Mouse (Mus musculus): ENCODE measurements around the gene Hoxb3. TPM values are rescaled to one million over a fixed set of nuclear protein-coding genes. Genes with fewer than 3 reads are reported as not detected.

Hoxb3 gene
- total RNA-seq, 2 experiments from 2014 or later, result not detected

DNA sequence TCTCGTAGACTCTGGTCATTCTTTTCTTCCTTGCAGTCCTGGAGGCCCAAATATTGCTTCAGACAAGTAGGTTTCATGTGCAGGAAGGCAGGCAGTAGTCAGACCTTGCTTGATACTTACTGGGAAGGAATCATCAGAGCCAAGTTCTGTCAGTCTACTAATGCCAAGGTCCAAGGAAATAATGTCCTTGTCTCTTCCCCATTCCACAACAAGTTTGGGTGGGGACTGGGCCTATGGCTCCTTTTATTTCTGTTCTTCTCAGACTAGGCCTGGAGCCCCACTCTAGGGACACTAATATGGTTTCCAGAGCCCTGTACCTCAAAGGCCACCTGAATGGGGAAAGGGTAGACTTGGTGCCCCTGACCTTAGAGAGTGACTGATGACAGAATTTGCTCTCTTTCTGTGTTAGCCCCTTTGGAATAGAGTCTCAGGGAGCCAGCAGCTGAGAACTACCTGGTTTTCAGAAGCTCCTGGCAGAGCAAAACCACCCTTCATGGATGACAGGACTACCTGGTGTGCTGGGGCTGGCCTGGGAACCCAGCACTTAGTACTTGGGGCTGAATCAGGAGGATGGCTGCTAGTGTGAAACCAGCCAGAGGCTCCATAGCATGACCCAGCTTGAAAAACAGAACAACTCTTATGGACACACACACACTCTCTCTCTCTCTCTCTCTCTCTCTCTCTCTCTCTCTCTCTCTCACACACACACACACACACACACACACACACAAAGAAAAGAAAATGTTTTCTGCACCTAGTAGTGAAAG, 34.5 kb upstream of the Hoxb3 start:
- DNase-seq (ENCODE audit: low spot score in 2 of 2), result no peak

DNA sequence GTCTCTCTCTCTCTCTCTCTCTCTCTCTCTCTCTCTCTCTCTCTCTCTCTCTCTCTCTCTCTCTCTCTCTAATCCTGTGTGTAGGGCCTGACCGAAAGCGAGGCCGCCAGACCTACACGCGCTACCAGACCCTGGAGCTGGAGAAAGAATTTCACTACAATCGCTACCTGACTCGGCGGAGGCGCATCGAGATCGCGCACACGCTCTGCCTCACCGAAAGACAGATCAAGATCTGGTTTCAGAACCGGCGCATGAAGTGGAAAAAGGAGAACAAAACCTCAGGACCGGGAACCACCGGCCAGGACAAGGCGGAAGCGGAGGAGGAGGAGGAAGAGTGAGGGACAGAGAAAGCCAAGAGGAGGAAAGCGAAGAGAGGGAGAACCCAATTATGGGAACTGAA, 33.8 kb upstream of the Hoxb3 start:
- no peak for DNase-seq (ENCODE audit: low spot score in 2 of 2)

DNA sequence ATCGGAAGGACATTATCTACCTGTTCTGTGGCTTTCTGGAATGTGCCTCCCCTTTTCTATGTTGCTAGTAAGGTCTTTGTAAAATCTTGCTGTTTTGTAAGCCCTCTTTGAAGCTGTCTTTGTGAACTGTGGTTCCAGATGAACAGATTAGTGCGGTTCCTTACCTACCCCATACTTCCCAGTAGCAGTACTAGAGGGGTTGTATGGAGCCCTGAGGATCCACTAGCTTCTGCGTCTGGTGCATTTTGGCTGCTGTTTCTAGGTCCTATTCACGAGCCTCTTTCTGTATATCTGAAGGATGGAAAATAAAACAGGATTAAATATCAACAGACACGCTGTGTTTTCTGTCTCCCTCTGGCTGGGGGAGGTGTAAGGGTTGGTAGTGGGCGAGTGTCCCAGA, 33.3 kb upstream of the Hoxb3 start:
- DNase-seq (ENCODE audit: low spot score in 2 of 2), result no peak

DNA sequence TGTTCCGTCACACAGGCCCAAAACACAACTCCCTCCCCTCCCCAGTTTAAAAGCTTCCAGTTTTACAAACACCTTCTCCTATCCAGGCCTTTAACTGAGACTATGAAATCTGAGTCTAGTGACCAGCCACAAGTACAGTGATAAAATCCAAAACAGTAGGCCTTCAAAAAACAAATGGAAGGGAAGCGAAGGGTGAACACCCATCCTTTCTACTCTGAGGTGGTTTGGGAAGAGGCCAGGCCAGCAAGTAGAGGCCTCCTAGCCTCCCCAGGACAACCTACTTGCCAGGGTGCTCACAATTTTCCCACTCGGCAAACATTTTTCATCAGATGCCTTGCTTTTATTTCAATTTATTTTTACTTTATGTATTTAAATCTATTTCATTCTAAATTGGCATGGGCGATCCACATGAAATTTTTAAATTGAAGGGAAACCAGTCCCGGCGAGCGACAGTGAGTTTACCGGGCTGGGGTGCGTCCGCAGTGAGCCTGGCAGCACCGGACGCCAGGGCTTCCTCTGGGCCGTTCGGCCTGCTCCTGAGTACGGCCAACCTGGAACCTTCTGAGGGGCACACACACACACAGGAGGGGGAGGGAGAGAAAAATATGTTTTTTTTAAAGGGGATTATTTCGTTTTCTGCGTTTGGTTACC, 32.3 kb upstream of the Hoxb3 start:
- DNase-seq (ENCODE audit: low spot score in 2 of 2), result no peak

DNA sequence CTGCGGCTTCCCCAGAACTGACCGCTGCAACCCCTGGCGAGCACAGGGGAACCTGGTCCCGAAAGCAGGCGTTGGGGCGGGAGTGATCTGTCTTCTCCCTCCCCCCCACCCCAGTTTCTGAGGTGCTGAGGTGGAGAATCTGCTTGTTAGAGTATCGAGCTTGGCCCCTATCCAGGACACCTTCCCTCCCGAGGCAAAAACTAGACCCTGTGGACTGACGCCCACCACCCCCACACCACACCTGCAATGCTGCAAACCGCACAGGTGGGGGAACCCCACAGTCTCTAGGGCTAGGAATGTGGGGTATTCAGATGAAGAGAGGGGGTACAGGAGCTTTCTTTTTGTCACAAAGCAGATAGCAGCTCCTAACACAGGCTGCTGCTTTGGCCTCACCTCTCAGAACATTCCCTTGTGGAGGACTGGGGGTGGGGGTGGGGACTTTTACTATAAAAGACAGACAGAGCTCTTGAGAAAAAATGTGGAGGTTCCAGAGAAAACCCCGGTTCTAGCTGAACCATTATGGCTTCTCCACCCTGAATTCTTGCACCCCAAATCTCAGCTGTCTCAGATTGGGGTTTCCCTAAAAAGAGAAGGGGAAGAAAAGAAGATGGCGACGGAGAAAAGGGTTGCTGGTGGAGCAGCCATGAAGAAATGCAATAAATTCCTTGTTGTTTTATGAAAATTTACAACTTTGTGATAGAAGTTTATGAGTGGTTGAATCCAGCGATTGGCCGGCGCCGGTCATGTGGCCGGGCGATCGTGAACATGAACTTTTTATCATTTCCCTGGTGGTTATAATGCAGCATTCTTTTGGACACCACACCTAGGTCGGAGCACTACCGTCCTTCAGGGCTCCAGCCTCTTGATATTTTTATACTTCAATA, 31.2 kb upstream of the Hoxb3 start, which contains the start of gene Hoxb6:
Hoxb6 (plus strand) TSS at position 796 of the 884 bp plus-strand sequence.
- DNase-seq (ENCODE audit: low spot score in 2 of 2), result no peak

DNA sequence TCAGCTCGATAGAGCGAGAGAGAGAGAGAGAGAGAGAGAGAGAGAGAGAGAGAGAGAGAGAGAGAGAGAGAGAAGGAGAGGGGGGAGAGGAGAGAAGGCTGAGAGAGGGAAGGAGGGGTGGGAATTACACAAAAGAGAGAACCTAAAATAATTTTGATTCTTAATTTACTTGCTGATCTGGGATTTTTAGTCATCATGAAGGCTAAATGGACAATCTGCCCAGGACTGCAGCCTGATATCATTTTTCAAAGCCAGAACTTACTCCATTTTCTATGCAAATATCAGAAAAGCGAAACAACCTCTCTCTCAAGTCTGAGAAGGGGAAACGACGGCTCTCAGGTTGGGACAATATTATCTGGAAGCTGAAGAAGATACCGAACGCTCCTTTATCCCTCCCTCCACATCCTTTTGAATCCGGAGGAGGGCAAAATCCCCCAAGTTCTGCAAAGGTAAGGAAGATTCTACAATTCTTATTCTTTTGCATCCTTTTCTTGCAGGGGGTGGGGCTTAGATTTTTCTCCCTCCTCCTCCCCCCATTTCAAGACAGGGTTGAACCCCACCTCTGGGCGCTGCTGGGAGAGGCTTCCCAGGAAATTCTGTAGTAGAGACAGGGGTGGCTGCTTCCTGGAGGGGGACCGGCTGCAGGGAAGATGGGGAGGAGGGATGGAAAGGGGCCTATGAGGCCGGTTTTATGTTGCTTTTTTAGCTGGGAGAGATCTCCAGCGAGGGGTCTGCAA, 30.4 kb upstream of the Hoxb3 start:
- DNase-seq (ENCODE audit: low spot score in 2 of 2), result no peak

DNA sequence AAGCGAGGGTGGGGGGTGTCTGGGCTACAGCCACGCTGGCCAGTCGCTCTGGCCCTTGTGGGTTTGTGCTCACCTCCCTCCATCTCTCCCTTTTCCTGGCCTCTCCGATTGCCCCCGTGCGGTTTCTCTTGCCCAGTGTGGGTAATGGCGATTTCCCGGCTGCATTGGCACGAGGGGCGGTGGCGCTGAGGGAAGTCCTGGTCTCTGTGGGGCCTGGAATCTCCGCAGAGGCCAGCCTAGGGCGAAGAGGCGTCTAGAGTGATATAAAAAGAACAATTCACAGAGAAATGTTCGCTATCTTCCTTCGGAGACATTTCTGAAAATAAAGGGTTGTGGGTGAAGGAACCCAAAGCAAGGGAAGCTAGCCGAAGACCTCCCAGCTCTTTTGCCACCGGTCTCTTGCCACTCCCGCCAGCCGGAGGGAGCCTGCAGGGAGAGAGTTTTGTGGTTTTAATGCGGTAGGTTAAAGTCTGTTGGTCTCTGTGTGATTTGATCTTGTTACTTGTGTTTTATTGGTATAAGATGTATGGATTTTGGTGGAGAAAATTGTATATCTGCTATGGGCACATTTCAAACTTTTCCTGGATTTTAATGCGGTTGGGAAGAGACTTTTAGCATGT, 29.7 kb upstream of the Hoxb3 start:
- no peak for DNase-seq (ENCODE audit: low spot score in 2 of 2)

DNA sequence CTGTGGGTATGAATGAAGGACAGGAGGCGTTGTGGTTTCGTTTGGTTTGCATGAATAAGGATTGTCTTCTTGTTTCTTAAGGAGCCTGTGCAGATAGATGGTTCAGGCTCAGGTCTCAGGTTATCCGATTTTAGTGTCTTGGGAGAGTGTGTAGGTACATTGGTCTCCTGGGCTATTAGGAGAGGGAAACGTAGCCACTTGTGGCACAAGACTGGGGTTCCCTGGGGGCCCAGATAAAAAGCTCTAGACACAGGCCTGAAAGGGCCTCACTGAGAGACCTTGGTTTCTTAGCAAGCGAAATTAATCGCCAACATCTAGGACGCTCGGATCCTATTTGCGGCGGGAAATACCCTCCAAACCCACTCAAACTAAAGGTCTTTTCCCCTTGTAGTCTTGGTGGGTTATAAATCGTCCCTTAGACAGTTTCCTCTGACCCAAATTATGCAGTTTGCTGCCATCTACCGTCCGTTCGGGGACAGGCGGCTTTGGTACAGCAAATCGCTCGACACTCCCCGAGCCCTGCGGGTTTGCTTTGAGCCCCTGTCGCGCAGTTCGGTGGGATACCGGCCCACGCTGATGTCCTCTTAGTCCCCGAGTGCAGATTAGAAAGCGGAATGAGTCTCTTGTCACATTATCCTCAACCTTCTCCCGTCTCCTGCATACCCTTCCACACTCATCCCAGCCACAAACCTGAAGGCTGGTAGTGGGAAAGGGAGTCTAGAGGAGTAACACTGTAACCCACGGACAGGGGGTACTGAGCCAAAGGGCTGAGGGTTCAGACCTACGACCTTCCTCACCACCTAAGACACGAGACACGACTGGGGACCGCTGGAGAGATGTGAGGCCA, 28.7 kb upstream of the Hoxb3 start:
- DNase-seq (ENCODE audit: low spot score in 2 of 2), result peak; percentile 52 to 65

DNA sequence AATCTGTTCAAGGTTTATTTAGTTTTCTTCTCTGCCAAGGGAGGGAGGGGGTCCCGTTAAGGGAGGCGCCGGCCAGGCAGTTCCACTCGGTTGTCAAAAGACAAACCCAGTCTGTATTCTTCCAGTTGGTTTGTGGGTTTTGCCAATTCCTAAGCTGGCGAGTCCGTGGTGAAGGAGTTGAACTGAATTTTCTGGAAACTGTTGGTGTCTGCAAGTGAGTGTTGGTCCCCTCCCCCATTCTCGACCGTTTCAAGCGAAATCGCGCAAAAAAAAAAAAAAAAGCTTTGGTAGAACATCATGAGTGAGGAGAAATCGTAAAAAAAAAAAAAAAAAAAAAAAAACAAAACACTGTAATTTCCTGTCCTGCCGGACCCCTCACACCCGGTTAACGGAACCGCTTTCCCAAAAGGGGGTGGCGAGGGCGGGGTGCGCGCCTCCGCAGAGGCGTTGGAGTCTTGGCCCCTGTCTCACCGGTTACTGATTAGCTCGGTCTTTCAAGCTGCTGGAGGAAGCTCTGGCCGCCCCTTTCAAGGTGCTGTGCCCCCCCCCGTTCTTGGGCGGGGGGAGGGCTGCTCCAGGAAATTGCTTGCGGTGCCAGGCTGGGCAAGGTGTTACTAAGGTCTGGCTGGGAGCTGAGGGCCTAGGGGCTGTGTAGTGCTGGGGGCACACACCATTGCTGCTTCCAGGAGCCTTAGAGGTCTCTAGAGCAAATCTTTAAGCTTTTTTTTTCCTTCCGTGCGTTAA, 27.9 kb upstream of the Hoxb3 start:
- DNase-seq (ENCODE audit: low spot score in 2 of 2), result no peak

DNA sequence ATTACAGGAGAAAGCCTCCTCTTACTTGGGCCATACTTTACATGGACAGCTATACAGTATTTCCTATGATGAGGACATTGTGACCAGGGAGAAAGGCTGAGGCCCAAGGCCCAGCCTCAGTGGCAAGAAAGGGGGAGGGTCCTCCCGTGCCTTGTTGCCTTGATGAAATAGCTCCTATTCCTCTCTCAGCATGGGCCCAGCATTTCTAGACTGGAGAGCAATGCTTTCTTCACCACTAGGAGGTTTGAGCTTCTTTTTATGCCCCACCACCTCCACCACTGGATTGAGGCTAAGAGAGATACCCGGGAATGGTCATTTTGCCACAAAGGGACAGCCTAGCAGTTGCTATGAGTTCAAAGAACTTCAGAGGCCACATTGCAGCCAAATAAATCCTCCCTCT, 26.1 kb upstream of the Hoxb3 start:
- DNase-seq (ENCODE audit: low spot score in 2 of 2), result no peak

DNA sequence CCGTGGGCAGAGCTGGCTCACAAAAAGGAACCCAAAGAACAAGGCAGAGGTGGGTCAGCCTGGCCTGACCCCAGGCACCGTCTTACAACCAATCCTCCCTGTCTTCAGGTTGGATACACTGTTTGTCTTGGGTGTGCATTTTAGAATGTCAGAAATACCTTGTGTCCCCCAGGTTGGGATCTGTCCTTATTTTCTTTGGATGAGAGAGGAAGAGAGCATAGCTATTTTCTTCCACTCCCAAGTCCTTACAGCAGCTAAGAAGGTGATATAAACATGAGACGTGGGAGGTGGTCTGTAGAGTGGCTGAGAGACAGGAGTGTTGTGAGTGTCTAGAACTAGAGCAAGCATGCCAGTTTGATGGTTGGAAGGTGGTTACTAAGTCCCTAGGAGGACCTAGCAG, 25.7 kb upstream of the Hoxb3 start:
- no peak for DNase-seq (ENCODE audit: low spot score in 2 of 2)

DNA sequence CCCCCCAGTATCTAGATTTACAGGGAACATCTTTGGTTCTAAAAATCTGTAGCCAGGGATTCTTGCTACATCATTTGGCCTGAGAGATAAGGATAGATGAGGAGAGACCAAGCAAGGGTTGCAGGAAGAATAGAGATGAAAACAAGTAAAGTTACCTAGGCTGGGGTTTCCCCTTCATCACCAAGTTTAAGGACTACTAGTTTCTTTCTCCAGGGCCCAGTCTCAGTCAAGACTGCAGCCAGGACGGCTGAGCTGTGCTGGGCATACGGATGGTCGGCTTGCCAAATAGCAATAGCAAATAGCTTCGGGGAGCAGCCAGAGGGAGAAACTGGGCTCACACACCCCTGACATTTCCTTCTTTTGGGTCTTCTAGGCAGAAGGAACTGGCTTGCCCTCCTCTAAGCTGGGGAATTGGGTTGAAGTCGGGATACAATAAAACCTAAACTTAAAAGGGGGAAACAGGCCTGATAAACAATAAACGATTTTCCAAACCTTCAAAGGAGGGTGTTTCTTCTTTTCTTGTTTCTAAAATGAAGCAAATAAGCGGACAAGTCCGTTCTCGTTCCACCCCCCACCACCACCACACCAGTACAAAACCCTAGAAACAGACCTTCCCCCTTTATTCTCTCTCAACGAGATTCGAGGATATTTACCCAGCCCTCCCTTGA, 25.0 kb upstream of the Hoxb3 start:
- DNase-seq (ENCODE audit: low spot score in 2 of 2), result no peak

DNA sequence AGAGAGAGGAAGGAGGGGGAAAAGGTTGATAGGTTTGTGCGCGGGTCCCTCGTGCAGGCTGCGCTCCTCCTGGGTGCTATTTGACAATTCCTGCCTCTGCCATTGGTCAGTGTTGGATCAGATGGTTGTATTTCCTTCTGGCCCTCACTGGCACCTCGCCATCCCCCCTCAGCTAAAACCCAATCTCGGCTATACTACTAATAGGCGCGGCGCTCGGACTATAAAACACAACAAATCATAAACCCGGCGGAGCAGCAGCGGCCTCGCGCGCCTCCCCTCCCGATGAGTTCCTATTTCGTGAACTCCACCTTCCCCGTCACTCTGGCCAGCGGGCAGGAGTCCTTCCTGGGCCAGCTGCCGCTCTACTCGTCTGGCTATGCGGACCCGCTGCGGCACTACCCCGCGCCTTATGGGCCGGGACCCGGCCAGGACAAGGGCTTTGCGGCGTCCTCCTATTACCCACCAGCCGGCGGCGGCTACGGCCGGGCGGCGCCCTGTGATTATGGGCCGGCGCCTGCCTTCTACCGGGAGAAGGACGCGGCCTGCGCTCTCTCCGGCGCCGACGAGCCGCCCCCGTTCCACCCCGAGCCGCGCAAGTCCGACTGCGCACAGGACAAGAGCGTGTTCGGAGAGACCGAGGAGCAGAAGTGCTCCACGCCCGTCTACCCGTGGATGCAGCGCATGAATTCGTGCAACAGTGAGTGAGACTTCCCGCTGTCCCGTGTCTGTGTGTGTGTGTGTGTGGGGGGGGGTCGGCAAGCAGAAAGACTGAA, 24.0 kb upstream of the Hoxb3 start:
- DNase-seq (ENCODE audit: low spot score in 2 of 2), result no peak

DNA sequence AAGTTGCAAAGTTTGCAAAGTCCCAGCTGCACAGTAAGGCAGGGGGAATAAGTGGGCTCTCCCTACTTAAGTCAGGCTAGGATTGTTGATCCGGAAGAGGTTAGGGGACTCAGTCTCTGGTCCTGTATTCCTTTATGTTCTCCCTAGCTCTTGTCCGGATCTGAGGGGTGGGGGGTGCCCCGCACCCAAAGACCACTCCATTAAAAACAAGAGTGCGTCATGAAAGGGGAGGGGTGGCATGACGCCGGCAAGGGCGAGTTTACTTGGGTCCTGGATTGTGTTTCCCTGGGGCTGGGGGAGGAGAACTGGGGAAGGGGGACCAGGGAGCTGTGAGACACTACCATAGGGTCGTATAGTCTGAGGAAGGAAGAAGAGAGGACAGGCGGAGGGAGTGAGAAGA, 23.3 kb upstream of the Hoxb3 start:
- DNase-seq (ENCODE audit: low spot score in 2 of 2), result no peak

DNA sequence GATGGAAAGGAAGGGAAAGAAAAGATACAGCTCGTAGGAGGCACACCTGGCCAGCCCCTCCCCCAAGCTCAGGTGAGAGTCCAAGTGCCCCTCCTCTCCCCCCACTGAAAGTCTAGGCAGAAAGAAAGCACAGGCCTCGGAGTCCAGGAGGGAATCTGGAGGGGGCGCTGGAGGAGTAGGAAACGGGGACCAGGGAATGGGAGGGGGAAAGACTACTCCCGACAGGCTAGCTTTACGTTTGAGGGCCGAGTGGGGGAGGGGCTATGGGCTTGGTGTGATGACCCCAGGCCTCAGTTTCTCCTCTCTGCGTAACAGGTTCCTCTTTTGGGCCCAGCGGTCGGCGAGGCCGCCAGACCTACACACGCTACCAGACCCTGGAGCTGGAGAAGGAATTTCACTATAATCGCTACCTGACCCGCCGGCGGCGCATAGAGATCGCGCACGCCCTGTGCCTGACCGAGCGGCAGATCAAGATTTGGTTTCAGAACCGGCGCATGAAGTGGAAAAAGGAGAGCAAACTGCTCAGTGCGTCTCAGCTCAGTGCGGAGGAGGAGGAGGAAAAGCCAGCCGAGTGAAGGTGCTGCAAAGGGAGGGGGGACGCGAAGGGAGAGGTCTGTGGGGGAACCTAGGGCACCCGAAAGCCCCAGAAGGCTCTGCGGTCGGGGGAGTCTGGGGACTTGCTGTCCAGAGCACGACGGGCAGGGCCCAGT, 22.6 kb upstream of the Hoxb3 start:
- DNase-seq (ENCODE audit: low spot score in 2 of 2), result no peak

DNA sequence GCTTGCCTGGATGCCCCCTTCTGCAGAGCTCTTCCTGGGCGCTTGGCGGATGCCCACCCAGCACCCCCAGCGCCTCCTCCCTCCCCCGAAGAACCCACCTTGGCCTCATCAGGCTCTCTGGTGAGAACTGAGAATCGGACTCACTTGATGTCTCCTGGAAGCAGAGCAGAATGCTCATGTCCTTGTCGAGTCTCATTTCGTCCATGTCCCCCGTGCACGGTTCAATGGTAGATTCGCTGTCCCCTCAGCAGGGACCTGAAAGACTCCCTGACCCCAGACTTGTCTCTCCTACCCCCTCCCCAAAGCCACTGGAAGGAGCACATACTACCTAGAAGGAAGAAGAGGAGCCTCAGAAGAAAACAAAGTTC, 22.1 kb upstream of the Hoxb3 start:
- no peak for DNase-seq (ENCODE audit: low spot score in 2 of 2)

DNA sequence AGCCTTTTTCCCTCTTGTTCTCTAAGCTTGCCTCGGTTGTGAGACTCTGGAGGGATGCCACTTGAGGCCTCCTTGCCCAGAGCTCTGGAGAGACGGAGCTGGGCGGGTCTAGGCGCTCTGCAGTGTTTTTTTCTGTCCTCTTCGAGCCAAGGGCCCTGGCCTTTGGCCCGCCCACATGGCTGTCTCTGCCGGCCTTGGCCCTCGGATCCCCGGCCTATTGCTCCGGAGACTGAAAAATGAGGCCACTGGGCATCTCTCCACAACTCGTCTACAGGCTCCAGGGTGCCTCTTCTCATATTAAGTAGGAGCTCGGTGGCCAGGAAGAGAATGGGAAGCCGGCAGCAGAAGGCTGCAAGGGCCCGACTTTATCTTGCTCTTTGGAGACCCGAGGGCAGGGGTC, 21.3 kb upstream of the Hoxb3 start:
- DNase-seq (ENCODE audit: low spot score in 2 of 2), result peak in 1 of 2 experiments; percentile 49

All from layer of hippocampus, postnatal 14 days (tissue).